Comparison of ENCODE assay signal across 15 mouse cellular contexts in the genomic region with DNA sequence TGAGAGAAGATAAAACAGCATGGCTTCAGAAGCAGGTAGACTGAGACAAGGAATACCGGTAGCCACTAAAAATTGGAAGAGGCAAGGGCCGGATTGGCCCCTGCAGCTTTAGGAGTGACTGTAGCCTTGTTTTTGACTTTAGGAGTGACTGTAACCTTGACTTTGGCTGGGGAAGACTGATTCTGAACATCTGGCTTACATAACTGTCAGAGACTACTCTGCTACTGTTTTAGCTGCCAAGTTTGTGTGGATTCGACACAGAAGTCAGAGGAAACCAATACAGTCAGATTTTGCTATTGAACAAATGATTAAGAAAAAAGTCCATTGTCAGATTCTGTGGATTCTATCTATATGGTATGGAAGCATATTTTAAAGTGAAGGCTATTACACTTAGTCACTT.
DNase-seq lines count a peak whose midpoint lies in the region; ATAC-seq and TF ChIP-seq lines count a peak whose summit lies in the region.
"Had no signal": no experiment of that assay in that cellular context is flagged by ENCODE, and none has a peak within 500 bp of the region (broad histone marks: within the 10 kb centered on the region; RNA-seq: fewer than 3 reads in every experiment).

No protein-coding gene starts in this region.

- H3K4me1 ChIP-seq in lung, postnatal 0 days (ENCODE audit: insufficient read depth, low read depth, low read length) = peaks cover 4% of the 10 kb centered on the region; the same call in 1 of the 2 replicates
- peaks cover 18% of the 10 kb centered on the region; the same call in 1 of the 2 replicates for H3K4me1 ChIP-seq in forebrain, embryonic 15.5 days
- peaks cover 32% of the 10 kb centered on the region for H3K4me1 ChIP-seq in heart, embryonic 16.5 days (ENCODE audit: control insufficient read depth, insufficient read depth, low read length)
- H3K4me1 ChIP-seq: embryonic facial prominence, embryonic 15.5 days; limb, embryonic 13.5 days had no signal

- DNase-seq in heart, adult 18-20 months = peak; percentile 76 to 78
- no peak for DNase-seq in heart, postnatal 36 days
- DNase-seq in lung, postnatal 0 days (ENCODE audit: low spot score) = peak; percentile 72
- DNase-seq in lung, postnatal 25 days (ENCODE audit: low spot score) = no peak
- DNase-seq in layer of hippocampus, adult 11-12 months (ENCODE audit: low spot score) = no peak
- DNase-seq in ovary, postnatal 14 days (ENCODE audit: low spot score) = no peak
- DNase-seq: adrenal gland, adult 2 months; cerebellum, adult 9-10 months; liver, postnatal 0 days; retina, postnatal 1 day had no signal

- H3K4me2 ChIP-seq in lung, postnatal 0 days (replicated peaks; ENCODE audit: low read depth, low read length) = no peak overlapping the region
- no peak overlapping the region for H3K4me2 ChIP-seq in forebrain, embryonic 15.5 days (replicated peaks)
- no peak overlapping the region for H3K4me2 ChIP-seq in heart, embryonic 16.5 days (ENCODE audit: low read depth, low read length)
- H3K4me2 ChIP-seq: embryonic facial prominence, embryonic 15.5 days; limb, embryonic 13.5 days had no signal

- no peaks in the 10 kb centered on the region for H3K27me3 ChIP-seq in lung, postnatal 0 days (replicated peaks; ENCODE audit: insufficient read depth, low read length)
- no peaks in the 10 kb centered on the region for H3K27me3 ChIP-seq in forebrain, embryonic 15.5 days
- H3K27me3 ChIP-seq in heart, embryonic 16.5 days (ENCODE audit: control insufficient read depth, insufficient read depth, low read length) = no peaks in the 10 kb centered on the region
- H3K27me3 ChIP-seq: embryonic facial prominence, embryonic 15.5 days; limb, embryonic 13.5 days had no signal

- 69% methylated on average over 3 of the region's 3 CpGs for WGBS in lung, postnatal 0 days
- 89% methylated on average over 3 of the region's 3 CpGs for WGBS in forebrain, embryonic 15.5 days
- 28% methylated on average over 3 of the region's 3 CpGs for WGBS in heart, embryonic 16.5 days

- no peak for TF ChIP-seq EP300 in lung, postnatal 0 days (IDR thresholded peaks at IDR 0.05)

- intact Hi-C loops in heart, postnatal 36 days (cut with DNase I) = loop anchor here (5.0 kb wide), 2 partner anchors 33 to 212 kb away; no protein-coding TSS in a partner anchor

- H3K9me3 ChIP-seq in lung, postnatal 0 days (ENCODE audit: low read length) = no peaks in the 10 kb centered on the region
- H3K9me3 ChIP-seq in forebrain, embryonic 15.5 days = no peaks in the 10 kb centered on the region
- H3K9me3 ChIP-seq in heart, embryonic 16.5 days (replicated peaks; ENCODE audit: control insufficient read depth, low read length) = no peaks in the 10 kb centered on the region
- H3K9me3 ChIP-seq: embryonic facial prominence, embryonic 15.5 days; limb, embryonic 13.5 days had no signal

- no peak for ATAC-seq in lung, postnatal 0 days
- ATAC-seq in forebrain, embryonic 15.5 days (replicated peaks) = no peak
- ATAC-seq in heart, embryonic 16.5 days (replicated peaks; ENCODE audit: extremely low read depth, insufficient read depth, low FRiP score) = peak; percentile 56; the same call in 1 of the 2 replicates
- ATAC-seq: hindbrain, postnatal 0 days; liver, postnatal 0 days had no signal

- H3K9ac ChIP-seq in lung, postnatal 0 days (replicated peaks; ENCODE audit: low read depth) = no peak overlapping the region
- H3K9ac ChIP-seq in forebrain, embryonic 15.5 days (replicated peaks) = no peak overlapping the region
- H3K9ac ChIP-seq in heart, embryonic 16.5 days (ENCODE audit: low read length) = no peak overlapping the region
- H3K9ac ChIP-seq: embryonic facial prominence, embryonic 15.5 days; limb, embryonic 13.5 days; liver, postnatal 0 days had no signal

- no peak overlapping the region for H3K27ac ChIP-seq in lung, postnatal 0 days (ENCODE audit: low read length)
- peak overlapping the region; percentile 66 for H3K27ac ChIP-seq in forebrain, embryonic 15.5 days (replicated peaks)
- peak overlapping the region; percentile 62 for H3K27ac ChIP-seq in heart, embryonic 16.5 days (ENCODE audit: low read length)
- H3K27ac ChIP-seq: embryonic facial prominence, embryonic 15.5 days; hindbrain, postnatal 0 days; limb, embryonic 13.5 days had no signal

- no peak for TF ChIP-seq CTCF in lung, postnatal 0 days (IDR thresholded peaks at IDR 0.05)

- no peaks in the 10 kb centered on the region for H3K36me3 ChIP-seq in lung, postnatal 0 days (ENCODE audit: insufficient read depth, low read length)
- H3K36me3 ChIP-seq in forebrain, embryonic 15.5 days = no peaks in the 10 kb centered on the region
- H3K36me3 ChIP-seq in heart, embryonic 16.5 days (ENCODE audit: control insufficient read depth, insufficient read depth) = no peaks in the 10 kb centered on the region
- H3K36me3 ChIP-seq: embryonic facial prominence, embryonic 15.5 days; limb, embryonic 13.5 days had no signal

- H3K4me3 ChIP-seq in lung, postnatal 0 days (ENCODE audit: low read depth, low read length) = no peak overlapping the region
- no peak overlapping the region for H3K4me3 ChIP-seq in forebrain, embryonic 15.5 days
- H3K4me3 ChIP-seq in heart, embryonic 16.5 days (ENCODE audit: low read length) = no peak overlapping the region
- H3K4me3 ChIP-seq: embryonic facial prominence, embryonic 15.5 days; limb, embryonic 13.5 days had no signal

Comparison
In these comparisons a context has a peak if more than half of its experiments do, and no peak if none do; other contexts are left out.
1. DNase-seq: peak in heart, adult 18-20 months (2 of 2) and lung, postnatal 0 days (single experiment); none in heart, postnatal 36 days (0 of 2), lung, postnatal 25 days (single experiment), layer of hippocampus, adult 11-12 months (single experiment) and ovary, postnatal 14 days (single experiment).